Mouse (Mus musculus) intestine, embryonic 16.5 days (tissue): ENCODE data around the gene Insyn1. TPM values are rescaled to one million over a fixed set of nuclear protein-coding genes. Genes with fewer than 3 reads are reported as not detected.

Experiments
- ATAC-seq: fragments of 200-750 bp; cut with Nextera tagmentation; 2 replicates; pipeline ENCODE4 v1.8.0; 2017; ENCODE audit warnings: moderate TSS enrichment, moderate library complexity
- H3K27ac ChIP-seq: fragments of 300-500 bp; sonication (generic); 2 replicates; pipeline ENCODE4 v1.5.1; 2014; ENCODE audit warnings: mild to moderate bottlenecking, low read length
- H3K27me3 ChIP-seq: fragments of 300-500 bp; sonication (generic); replicated peaks from 2 replicates; pipeline ENCODE4 v1.6.1; 2014; ENCODE audit warnings: low read length, control low read depth, mixed read lengths; ENCODE audit not compliant: control insufficient read depth, insufficient read depth
- H3K36me3 ChIP-seq: fragments of 300-500 bp; sonication (generic); 2 replicates; pipeline ENCODE4 v1.6.1; 2014; ENCODE audit warnings: low read length, control low read depth; ENCODE audit not compliant: control insufficient read depth, insufficient read depth
- H3K4me1 ChIP-seq: fragments of 300-500 bp; sonication (generic); 2 replicates; pipeline ENCODE4 v1.6.1; 2014; ENCODE audit warnings: low read length, control low read depth, mixed read lengths; ENCODE audit not compliant: control insufficient read depth, insufficient read depth
- H3K4me2 ChIP-seq: fragments of 300-500 bp; sonication (generic); 2 replicates; pipeline ENCODE4 v1.6.1; 2014; ENCODE audit warnings: low read depth, low read length, control low read depth
- H3K4me3 ChIP-seq: fragments of 300-500 bp; sonication (generic); 2 replicates; pipeline ENCODE4 v1.5.1; 2014; ENCODE audit warnings: mild to moderate bottlenecking, low read length
- H3K9ac ChIP-seq: fragments of 300-500 bp; sonication (generic); 2 replicates; pipeline ENCODE4 v1.6.1; 2014; ENCODE audit warnings: low read depth, low read length
- H3K9me3 ChIP-seq: fragments of 300-500 bp; sonication (generic); 2 replicates; pipeline ENCODE4 v1.6.1; 2016; ENCODE audit warnings: low read length, control low read depth; ENCODE audit not compliant: control insufficient read depth
- WGBS: fragments of 180-500 bp; shearing (Covaris S2); extraction: QIAGEN DNeasy Blood & Tissue Kit; methylation state at CpG from one replicate; pipeline ENCODE4 v1.1.7; 2014; 5-methylcytosine and 5-hydroxymethylcytosine counted together
- polyA plus RNA-seq: library from polyadenylated mRNA; unstranded; fragments of >200 nt; fragmentation: Nextera tagmentation; extraction: Ambion mirVana; gene quantifications from 2 replicates; pipeline ENCODE4 v1.2.1, GENCODE M21; 2015

The Insyn1 gene
- polyA plus RNA-seq, 1 experiment from 2014 or later, result 0.35 TPM

- H3K4me3 ChIP-seq, result no peak overlapping the region
- H3K4me2 ChIP-seq, result no peak overlapping the region
- no peaks in the 10 kb centered on the region for H3K36me3 ChIP-seq
- no peaks in the 10 kb centered on the region for H3K4me1 ChIP-seq
- no peak overlapping the region for H3K27ac ChIP-seq
- no peaks in the 10 kb centered on the region for H3K27me3 ChIP-seq
- 49% methylated on average over 6 of the region's 6 CpGs for WGBS
- H3K9ac ChIP-seq, result no peak overlapping the region
- ATAC-seq, result no peak
- H3K9me3 ChIP-seq, result no peaks in the 10 kb centered on the region
Observed at GRCm38 (mm10) chr9:58470466-58470865, 17.9 kb upstream of the Insyn1 start.

DNA sequence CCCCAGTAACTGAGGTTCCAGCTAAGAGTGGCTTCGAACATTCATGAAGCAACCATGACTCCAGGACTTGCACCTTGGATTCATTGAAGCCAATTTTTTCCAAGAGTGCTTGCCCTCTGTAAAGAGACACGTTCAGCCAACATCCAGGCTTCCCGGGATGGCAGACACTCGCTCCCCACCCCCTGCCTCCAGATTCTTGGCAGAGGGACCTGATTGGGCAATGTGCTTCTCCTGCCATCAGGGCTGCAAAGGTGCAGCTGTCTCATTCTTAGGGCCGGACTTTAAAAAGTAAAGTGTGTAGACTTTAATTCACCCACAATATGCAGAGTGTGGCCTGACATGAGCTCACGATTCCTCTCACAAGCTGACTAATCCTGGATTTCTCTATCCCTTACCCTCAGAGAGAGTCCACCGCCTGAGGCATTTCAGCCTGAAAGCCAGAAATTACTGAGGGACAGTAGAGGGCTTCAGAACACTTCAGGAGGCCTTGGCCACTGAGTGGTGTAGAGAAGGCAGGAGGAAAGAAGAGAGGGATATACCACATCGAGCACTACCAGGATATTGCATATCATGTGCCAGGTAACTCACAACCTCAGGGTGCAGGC is 15.1 kb upstream of the Insyn1 start:
- no peaks in the 10 kb centered on the region for H3K9me3 ChIP-seq
- H3K9ac ChIP-seq, result no peak overlapping the region
- H3K36me3 ChIP-seq, result no peaks in the 10 kb centered on the region
- no peak overlapping the region for H3K4me2 ChIP-seq
- H3K4me1 ChIP-seq, result no peaks in the 10 kb centered on the region
- no peak overlapping the region for H3K27ac ChIP-seq
- ATAC-seq, result no peak
- no peaks in the 10 kb centered on the region for H3K27me3 ChIP-seq
- no peak overlapping the region for H3K4me3 ChIP-seq
- WGBS, result 75% methylated on average over 8 of the region's 8 CpGs

- H3K4me2 ChIP-seq, result no peak overlapping the region
- H3K9me3 ChIP-seq, result no peaks in the 10 kb centered on the region
- H3K4me1 ChIP-seq, result peaks cover 6% of the 10 kb centered on the region; the same call in 1 of the 2 replicates
- H3K27ac ChIP-seq, result no peak overlapping the region
- H3K36me3 ChIP-seq, result no peaks in the 10 kb centered on the region
- H3K9ac ChIP-seq, result no peak overlapping the region
- ATAC-seq, result no peak
- H3K4me3 ChIP-seq, result no peak overlapping the region
- WGBS, result 19% methylated on average over 3 of the region's 3 CpGs
- peaks cover 27% of the 10 kb centered on the region for H3K27me3 ChIP-seq
Observed at GRCm38 (mm10) chr9:58487076-58487475, 1.3 kb upstream of the Insyn1 start.

GRCm38 (mm10) chr9:58489133-58489864 is 896 bp downstream of the Insyn1 start:
- Histone ChIP-seq H3K27ac (no peak overlapping the region), H3K27me3 (peaks cover 27% of the 10 kb centered on the region), H3K9me3 (no peaks in the 10 kb centered on the region), H3K36me3 (no peaks in the 10 kb centered on the region), H3K4me3 (peak overlapping the region; percentile 55), H3K4me1 (peaks cover 6% of the 10 kb centered on the region; the same call in 1 of the 2 replicates), H3K9ac (peak overlapping the region; percentile 59), H3K4me2 (peak overlapping the region; percentile 94)
- WGBS, result 5% methylated on average over 13 of the region's 13 CpGs
- ATAC-seq, result no peak

DNA sequence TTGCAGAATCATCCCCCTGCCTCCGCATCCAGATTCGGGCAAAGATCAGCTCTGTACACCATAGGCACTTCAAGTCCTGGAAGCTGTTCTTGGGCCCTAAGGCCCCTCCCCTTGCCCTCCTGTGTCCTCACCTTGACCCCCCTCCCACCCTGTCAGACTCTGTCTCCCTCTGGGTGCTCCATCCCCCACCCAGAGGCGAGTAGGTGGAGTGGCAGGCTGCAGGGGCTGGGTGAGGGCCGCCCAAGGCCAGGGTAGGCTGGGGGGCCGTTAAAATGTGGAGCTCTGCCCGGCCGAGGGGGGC is 1.4 kb downstream of the Insyn1 start:
- H3K9ac ChIP-seq, result no peak overlapping the region
- no peaks in the 10 kb centered on the region for H3K9me3 ChIP-seq
- peaks cover 25% of the 10 kb centered on the region for H3K27me3 ChIP-seq
- no peaks in the 10 kb centered on the region for H3K36me3 ChIP-seq
- ATAC-seq, result no peak
- no peak overlapping the region for H3K27ac ChIP-seq
- H3K4me2 ChIP-seq, result no peak overlapping the region
- H3K4me1 ChIP-seq, result peaks cover 6% of the 10 kb centered on the region; the same call in 1 of the 2 replicates
- H3K4me3 ChIP-seq, result no peak overlapping the region
- 22% methylated on average over 7 of the region's 7 CpGs for WGBS

- Histone ChIP-seq H3K4me3 (no peak overlapping the region), H3K27me3 (peaks cover 23% of the 10 kb centered on the region), H3K9me3 (no peaks in the 10 kb centered on the region), H3K36me3 (no peaks in the 10 kb centered on the region), H3K9ac (no peak overlapping the region), H3K4me1 (peaks cover 6% of the 10 kb centered on the region; the same call in 1 of the 2 replicates), H3K27ac (no peak overlapping the region), H3K4me2 (no peak overlapping the region)
- 76% methylated on average over 2 of the region's 2 CpGs for WGBS
- no peak for ATAC-seq
Observed at GRCm38 (mm10) chr9:58490391-58490790, 2.0 kb downstream of the Insyn1 start.

- Histone ChIP-seq H3K4me1 (no peaks in the 10 kb centered on the region; the same call in 1 of the 2 replicates), H3K9me3 (no peaks in the 10 kb centered on the region), H3K27me3 (peaks cover 1% of the 10 kb centered on the region), H3K4me2 (no peak overlapping the region), H3K9ac (no peak overlapping the region), H3K36me3 (no peaks in the 10 kb centered on the region), H3K4me3 (no peak overlapping the region), H3K27ac (no peak overlapping the region)
- 57% methylated on average over 2 of the region's 2 CpGs for WGBS
- no peak for ATAC-seq
Observed at GRCm38 (mm10) chr9:58495035-58495434, 6.6 kb downstream of the Insyn1 start.

- no peak overlapping the region for H3K9ac ChIP-seq
- no peak overlapping the region for H3K4me3 ChIP-seq
- WGBS, result 30% methylated on average over 4 of the region's 4 CpGs
- H3K4me2 ChIP-seq, result no peak overlapping the region
- no peaks in the 10 kb centered on the region for H3K27me3 ChIP-seq
- no peak for ATAC-seq
- no peaks in the 10 kb centered on the region for H3K36me3 ChIP-seq
- H3K4me1 ChIP-seq, result no peaks in the 10 kb centered on the region
- H3K27ac ChIP-seq, result no peak overlapping the region
- no peaks in the 10 kb centered on the region for H3K9me3 ChIP-seq
Observed at GRCm38 (mm10) chr9:58496470-58497182, 8.2 kb downstream of the Insyn1 start.

- no peak for ATAC-seq
- Histone ChIP-seq H3K4me1 (no peaks in the 10 kb centered on the region), H3K27me3 (no peaks in the 10 kb centered on the region), H3K27ac (no peak overlapping the region), H3K4me2 (no peak overlapping the region), H3K36me3 (no peaks in the 10 kb centered on the region), H3K9ac (no peak overlapping the region), H3K4me3 (no peak overlapping the region), H3K9me3 (no peaks in the 10 kb centered on the region)
- 56% methylated on average over 4 of the region's 4 CpGs for WGBS
Observed at GRCm38 (mm10) chr9:58497942-58498341, 9.5 kb downstream of the Insyn1 start.
